Mouse (Mus musculus) heart, postnatal 36 days (tissue): ENCODE data around the gene Hras. TPM values are rescaled to one million over a fixed set of nuclear protein-coding genes. Genes with fewer than 3 reads are reported as not detected.

Source experiments
- DNase-seq, 2 experiments: peaks; one replicate each; pipeline ENCODE4 v3.0.0; 2021 to 2022
- intact Hi-C: fragments of 180-260 bp; cut with DNase I; formaldehyde crosslinking; loops from one replicate; pipeline ENCODE4 v1.15.1; 2025
- microRNA-seq, 2 experiments: library from miRNA; unstranded; fragments of <30 nt; microRNA quantifications; one replicate each; pipeline ENCODE4 v1.2.0; 2021; ENCODE audit warnings: borderline number of aligned reads in 2 of 2
- total RNA-seq, 2 experiments: library from RNA; stranded (reverse); gene quantifications; 2 replicates each; pipeline ENCODE4 v1.2.3; 2021

Gene Hras
- total RNA-seq, 2 experiments from 2014 or later = 97.9 to 104 TPM

GRCm38 (mm10) chr7:141143861-141144260 lies 49.9 kb downstream of the Hras start:
- no peak for DNase-seq

DNA sequence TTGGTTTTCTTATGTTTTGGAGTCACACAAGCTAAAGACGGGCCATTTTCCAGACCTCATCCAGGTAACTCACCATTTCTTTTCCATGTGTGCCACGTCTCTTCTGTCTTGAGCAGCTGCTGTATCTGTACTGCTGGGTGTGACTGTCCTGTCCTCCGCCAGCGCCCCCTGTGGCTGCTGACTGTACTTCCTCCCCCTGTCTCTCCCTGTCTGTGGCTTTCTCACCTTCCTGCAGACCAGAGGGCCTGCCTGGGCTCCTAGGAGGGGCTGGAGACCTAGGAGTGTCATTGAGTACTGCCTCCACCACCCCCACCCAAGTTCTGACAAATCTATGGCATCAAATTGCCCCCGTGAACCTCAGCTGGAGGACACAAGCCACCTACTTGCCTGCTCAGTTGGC lies 50.7 kb downstream of the Hras start:
- DNase-seq = peak in 1 of 2 experiments; percentile 30
- intact Hi-C loops = no loop called here

More at GRCm38 (mm10) chr7:141143861-141144260, 49.9 kb downstream of the Hras start:
- intact Hi-C loops = no loop called here

DNA sequence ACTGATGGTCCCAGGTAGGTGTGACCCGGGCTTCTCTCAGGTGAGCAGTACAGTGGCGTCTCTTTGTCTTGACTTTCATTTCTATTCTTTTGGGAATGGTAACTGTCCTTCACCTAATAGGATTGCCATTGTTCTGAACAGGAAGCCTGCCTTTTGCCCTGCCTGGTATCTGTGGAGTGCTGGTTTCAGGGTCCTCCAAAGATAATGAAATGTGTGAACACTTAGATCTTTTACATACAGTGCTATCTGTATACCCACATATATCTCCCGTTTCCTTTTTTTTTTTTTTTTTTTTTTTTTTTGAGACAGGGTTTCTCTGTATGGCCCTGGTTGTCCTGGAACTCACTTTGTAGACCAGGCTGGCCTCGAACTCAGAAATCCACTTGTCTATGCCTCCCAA lies 52.5 kb downstream of the Hras start:
- no peak for DNase-seq
- intact Hi-C loops = no loop called here

Small RNA genes lying within 50 kb of the gene (microRNA-seq; reads per million reads assigned to microRNA genes)
- gene Mir210 = 214 to 520 reads per million in 2 experiments

Other genes starting within 250 kb of the Hras start
- under 1 TPM in 1 of 2 experiments, not detected in 1; 0.42 TPM for gene Ifitm5, start 243.7 kb downstream of the Hras start, total RNA-seq
- gene Gm45717, start 238.1 kb downstream of the Hras start, total RNA-seq = under 1 TPM in 1 of 2 experiments, not detected in 1; 0.76 TPM
- 100 to 1,000 TPM; 111 to 112 TPM for gene Ifitm2, start 238.0 kb downstream of the Hras start, total RNA-seq
- 1 to 10 TPM; 3.4 to 4.1 TPM for gene Ifitm1, start 226.8 kb downstream of the Hras start, total RNA-seq
- 100 to 1,000 TPM; 113 to 167 TPM for gene Ifitm3, start 183.2 kb downstream of the Hras start, total RNA-seq
- 1 to 10 TPM in 1 of 2 experiments, under 1 TPM in 1; 0.47 to 1.0 TPM for gene Ifitm6, start 176.1 kb downstream of the Hras start, total RNA-seq
- gene Gm17387, start 164.9 kb downstream of the Hras start, total RNA-seq = not detected
- gene B4galnt4, start 132.9 kb downstream of the Hras start, total RNA-seq = not detected
- gene Pkp3, start 115.8 kb downstream of the Hras start, total RNA-seq = not detected
- 1 to 10 TPM; 5.6 to 9.5 TPM for gene Sigirr, start 93.4 kb downstream of the Hras start, total RNA-seq
- gene Ano9, start 76.2 kb downstream of the Hras start, total RNA-seq = under 1 TPM; 0.14 to 0.33 TPM
- 10 to 100 TPM; 25.8 to 36.2 TPM for gene Ptdss2, start 71.6 kb downstream of the Hras start, total RNA-seq
- 10 to 100 TPM; 66.8 to 67.8 TPM for gene Rnh1, start 21.1 kb downstream of the Hras start, total RNA-seq
- gene Lrrc56, start 152 bp upstream of the Hras start, total RNA-seq = 1 to 10 TPM; 2.8 to 4.0 TPM
- gene Lmntd2, start 20.1 kb upstream of the Hras start, total RNA-seq = not detected
- 1 to 10 TPM in 1 of 2 experiments, under 1 TPM in 1; 0.79 to 1.7 TPM for gene Rassf7, start 21.9 kb upstream of the Hras start, total RNA-seq
- gene Phrf1, start 34.8 kb upstream of the Hras start, total RNA-seq = 10 to 100 TPM; 31.9 to 36.5 TPM
- 1 to 10 TPM; 4.1 to 8.6 TPM for gene Irf7, start 72.5 kb upstream of the Hras start, total RNA-seq
- gene Cdhr5, start 82.8 kb upstream of the Hras start, total RNA-seq = not detected
- not detected for gene Sct, start 85.1 kb upstream of the Hras start, total RNA-seq
- gene Drd4, start 98.0 kb upstream of the Hras start, total RNA-seq = not detected
- 10 to 100 TPM; 16.5 to 17.1 TPM for gene Deaf1, start 133.7 kb upstream of the Hras start, total RNA-seq
- 10 to 100 TPM; 13.5 to 14.8 TPM for gene Tmem80, start 133.7 kb upstream of the Hras start, total RNA-seq
- 1 to 10 TPM; 3.3 to 3.7 TPM for gene Eps8l2, start 144.9 kb upstream of the Hras start, total RNA-seq
- 100 to 1,000 TPM; 114 to 116 TPM for gene Taldo1, start 198.2 kb upstream of the Hras start, total RNA-seq
- gene Gatd1, start 220.1 kb upstream of the Hras start, total RNA-seq = 10 to 100 TPM; 14.9 to 16.7 TPM
- gene Cend1, start 235.5 kb upstream of the Hras start, total RNA-seq = 1 to 10 TPM in 1 of 2 experiments, under 1 TPM in 1; 0.80 to 1.5 TPM
- gene Slc25a22, start 243.9 kb upstream of the Hras start, total RNA-seq = 10 to 100 TPM; 60.0 to 96.2 TPM